Mouse (Mus musculus) stomach, postnatal 0 days (tissue): ENCODE data around the gene Dot1l.

Source experiments
- CTCF ChIP-seq: IDR thresholded peaks from 2 replicates; pipeline ENCODE4 v1.5.1; 2016; ENCODE audit warnings: antibody characterized with exemption, low read depth, mild to moderate bottlenecking, moderate library complexity
- EP300 ChIP-seq: optimal IDR thresholded peaks from 2 replicates; pipeline ENCODE3; 2016; ENCODE audit warnings: antibody characterized with exemption

DNA sequence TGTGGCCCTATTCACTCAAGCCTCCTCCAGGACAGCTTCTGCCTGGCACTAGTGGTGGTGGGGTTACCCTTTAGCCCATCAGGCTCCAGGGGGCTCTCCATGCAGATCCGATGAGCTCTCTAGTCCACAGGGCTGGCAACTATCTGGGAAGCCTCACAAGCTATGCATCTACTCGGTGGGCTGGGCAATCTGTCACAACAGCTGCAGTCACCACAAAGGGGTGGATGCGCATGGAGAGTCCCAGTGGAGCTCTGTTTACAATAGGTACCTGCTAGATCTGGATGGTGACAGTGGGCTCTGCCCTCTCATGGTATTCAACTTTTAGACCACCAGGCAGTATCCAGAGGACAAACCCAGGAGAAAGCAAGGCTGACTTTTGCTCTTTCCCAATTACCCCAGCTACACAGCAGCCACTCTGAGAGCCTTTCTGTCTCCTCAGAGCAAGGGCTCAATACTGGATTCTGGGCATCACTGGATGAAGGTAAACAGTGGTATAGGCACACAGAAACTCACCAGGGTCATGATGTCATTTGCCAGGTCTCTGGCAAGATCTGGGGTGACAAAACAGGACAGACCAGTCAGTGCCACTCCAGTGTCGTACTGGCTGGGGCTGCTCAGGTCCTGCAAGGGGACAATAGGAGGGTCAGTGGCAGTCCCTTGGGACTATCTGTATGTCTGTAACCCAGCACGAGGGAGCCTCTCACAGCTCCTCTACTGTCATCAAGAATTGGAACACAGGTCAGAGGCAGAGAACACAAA, 27.5 kb upstream of the Dot1l start:
- TF ChIP-seq CTCF, result no peak
- no peak for TF ChIP-seq EP300
